Mouse (Mus musculus) MN1 (cell line): Measurements from ENCODE around the gene B3gat3.
A peak's percentile ranks its signal among the peaks of the same experiment; 100 is the strongest.
"Not testable (repeated sequence)": the region's sequence is repeated elsewhere in the genome, so short reads cannot be mapped to it uniquely, and the experiment has no call there.

Source experiments
- DNase-seq: peaks from one replicate; pipeline ENCODE4 v3.0.0-alpha.2; 2016; ENCODE audit warnings: low spot score

The B3gat3 gene

GRCm38 (mm10) chr19:8920073-8920736 is at the start of gene B3gat3:
Gene B3gat3, plus strand, starts transcription at chr19:8920374.
- peak; percentile 93 for DNase-seq

DNA sequence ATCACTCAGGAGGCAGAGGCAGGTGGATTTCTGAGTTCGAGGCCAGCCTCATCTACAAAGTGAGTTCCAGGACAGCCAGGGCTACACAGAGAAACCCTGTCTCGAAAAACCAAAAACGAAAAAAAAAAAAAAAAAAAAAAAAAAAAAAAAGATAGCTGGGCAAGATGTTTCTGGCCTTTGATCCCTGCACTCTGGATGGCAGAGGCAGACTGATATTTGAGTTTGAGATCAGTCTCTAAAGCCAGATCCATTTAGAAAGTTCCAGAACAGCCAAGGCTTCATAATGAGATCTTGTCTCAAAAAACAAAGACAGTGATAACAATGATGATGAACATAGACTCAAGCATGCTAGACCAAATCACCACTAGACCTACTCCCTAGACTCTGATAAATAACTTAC is 49.8 kb upstream of the B3gat3 start:
- DNase-seq: not testable (repeated sequence)

DNA sequence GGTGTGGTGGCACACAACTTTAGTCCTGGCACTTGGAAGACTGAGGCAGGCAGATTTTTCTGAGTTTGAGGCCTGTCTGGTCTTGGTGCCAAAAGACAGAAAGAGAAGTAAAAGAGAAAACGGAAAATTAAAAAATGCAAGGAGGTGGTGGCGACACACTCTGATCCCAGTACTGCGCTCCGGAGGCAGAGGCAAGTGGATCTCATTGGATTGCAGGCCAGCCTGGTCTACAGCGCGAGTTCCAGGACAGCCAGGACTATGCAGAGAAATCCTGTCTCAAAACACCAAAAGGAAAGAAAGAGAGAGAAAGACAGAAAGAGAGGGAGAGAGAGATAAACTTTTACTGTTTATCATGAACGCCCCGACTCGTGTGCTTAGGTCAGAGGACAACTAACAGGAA is 49.3 kb upstream of the B3gat3 start:
- no peak for DNase-seq

GRCm38 (mm10) chr19:8871267-8872186 is 48.6 kb upstream of the B3gat3 start, which contains the start of gene Ubxn1:
Gene Ubxn1, plus strand, starts transcription at chr19:8871496.
- DNase-seq: peak; percentile 92

DNA sequence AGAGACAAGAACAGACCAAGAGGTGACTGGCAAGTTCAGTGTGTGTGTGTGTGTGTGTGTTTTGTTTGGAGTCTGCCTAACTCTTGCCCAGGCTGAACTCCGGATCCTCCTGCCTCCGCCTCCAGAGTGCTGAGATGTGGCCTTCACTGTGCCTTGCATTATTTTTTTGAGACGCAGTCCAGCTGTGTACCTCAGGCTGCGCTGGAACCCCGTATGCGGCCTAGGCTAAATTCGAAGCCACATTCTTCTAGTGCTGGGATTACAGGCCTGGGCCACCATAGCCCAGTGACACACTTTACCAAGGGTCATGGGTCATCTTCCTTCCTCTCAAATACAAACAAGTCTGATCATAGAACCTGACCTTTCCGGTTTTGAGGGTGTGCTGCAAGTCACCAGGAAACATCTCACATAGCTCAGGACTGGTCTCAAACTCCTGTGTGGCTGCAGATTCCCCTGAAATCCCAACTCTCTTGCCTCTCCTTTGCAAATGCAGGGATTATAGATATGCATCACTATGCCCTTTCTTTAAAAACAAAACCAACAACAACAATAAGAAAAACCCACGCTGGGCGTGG is 47.8 kb upstream of the B3gat3 start:
- no peak for DNase-seq

DNA sequence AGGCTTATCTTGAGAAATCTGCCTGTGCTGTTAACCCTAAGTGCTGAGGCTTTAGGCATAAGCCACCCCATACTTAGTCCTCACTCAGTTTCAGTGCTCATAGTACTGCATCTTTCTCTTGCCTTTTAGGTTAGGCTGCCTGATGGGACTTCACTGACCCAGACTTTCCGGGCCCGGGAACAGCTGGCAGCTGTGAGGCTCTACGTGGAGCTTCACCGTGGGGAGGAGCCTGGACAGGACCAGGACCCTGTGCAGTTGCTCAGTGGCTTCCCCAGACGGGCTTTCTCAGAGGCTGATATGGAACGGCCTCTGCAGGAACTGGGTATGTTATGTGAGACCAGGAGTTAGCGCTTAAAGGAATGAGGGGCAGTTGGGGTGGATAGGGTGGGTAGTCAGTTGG is 45.1 kb upstream of the B3gat3 start:
- DNase-seq: no peak

- DNase-seq: peak; percentile 82
Measured at GRCm38 (mm10) chr19:8880311-8881033, 39.7 kb upstream of the B3gat3 start, which contains the start of gene Uqcc3. Gene Uqcc3, minus strand, starts transcription at chr19:8880923.

- no peak for DNase-seq
Measured at GRCm38 (mm10) chr19:8881034-8881392, 39.2 kb upstream of the B3gat3 start.

- no peak for DNase-seq
Measured at GRCm38 (mm10) chr19:8883616-8884015, 36.6 kb upstream of the B3gat3 start, which contains the start of the genes Lbhd1 and Gm49403. Gene Lbhd1, plus strand, starts transcription at chr19:8883732. Gene Gm49403, plus strand, starts transcription at chr19:8883930.

DNA sequence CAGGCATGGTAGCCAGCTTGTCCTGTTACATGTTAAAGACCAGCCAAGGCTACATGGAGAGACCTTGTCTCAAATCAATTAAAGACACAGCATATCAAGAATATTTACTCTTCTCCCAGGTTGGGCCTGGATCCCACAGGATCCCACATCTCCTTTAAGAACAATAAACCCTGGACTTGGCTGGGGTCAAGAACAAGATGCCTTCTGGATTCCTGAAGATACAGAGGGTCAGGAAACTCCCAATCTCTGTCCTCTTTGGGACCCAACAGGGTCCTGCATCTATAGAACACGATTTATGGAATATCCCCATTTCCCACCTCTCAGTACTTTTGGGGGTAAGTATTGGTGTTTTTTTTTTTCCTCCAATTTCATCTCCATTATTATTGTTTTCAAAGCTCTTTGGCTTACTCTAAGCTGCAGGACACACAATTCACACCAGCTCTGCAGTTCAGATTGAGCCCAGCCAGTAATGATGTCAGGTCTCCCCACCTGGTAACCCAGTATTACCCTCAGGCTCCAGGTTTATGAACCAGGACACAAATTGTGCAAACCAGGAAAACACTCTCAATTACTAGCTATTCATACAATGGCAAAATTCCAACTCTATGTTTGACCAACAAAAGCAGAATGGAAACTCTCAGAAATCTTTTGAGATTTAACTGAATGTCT is 33.1 kb upstream of the B3gat3 start:
- DNase-seq: no peak

DNA sequence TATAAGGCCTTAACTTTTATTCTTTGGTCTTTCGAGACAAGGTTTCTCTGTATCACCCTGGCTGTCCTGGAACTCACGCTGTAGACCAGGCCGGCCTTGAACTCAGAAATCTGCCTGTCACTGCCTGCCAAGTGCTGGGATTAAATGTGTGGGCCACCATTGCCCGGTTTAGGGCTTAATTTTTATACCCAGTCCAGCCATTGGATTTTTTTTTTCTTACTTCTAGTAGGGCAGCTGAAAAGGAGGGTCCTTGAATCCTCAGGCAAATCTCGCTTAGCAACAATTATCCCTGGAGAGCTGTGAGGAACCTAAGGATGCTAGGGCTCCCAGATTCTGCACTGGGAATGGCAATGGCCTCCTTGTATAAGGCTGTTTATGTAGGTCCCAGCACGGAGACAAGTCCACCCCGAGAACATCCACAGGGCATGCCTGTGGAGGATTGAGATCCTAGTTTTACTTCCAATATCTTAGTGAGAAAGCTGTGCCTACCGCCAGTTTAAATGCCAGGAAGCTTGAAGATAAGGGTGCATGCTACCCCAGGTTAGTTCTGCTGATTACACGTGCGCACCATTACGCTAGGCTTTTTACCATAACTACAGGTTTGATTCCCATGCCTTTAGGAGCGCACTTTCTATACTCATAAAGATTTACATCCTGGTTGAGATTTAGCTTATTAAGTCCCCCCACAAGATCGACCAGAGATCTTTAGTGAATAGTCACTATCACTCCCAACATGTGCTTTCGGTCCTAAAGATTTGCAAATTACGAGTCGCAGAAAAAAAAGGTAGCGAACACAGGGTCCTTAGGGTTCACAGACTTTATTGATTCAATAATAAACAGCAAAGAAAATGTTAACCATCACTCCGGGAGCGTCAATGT is 32.4 kb upstream of the B3gat3 start:
- DNase-seq: no peak

DNA sequence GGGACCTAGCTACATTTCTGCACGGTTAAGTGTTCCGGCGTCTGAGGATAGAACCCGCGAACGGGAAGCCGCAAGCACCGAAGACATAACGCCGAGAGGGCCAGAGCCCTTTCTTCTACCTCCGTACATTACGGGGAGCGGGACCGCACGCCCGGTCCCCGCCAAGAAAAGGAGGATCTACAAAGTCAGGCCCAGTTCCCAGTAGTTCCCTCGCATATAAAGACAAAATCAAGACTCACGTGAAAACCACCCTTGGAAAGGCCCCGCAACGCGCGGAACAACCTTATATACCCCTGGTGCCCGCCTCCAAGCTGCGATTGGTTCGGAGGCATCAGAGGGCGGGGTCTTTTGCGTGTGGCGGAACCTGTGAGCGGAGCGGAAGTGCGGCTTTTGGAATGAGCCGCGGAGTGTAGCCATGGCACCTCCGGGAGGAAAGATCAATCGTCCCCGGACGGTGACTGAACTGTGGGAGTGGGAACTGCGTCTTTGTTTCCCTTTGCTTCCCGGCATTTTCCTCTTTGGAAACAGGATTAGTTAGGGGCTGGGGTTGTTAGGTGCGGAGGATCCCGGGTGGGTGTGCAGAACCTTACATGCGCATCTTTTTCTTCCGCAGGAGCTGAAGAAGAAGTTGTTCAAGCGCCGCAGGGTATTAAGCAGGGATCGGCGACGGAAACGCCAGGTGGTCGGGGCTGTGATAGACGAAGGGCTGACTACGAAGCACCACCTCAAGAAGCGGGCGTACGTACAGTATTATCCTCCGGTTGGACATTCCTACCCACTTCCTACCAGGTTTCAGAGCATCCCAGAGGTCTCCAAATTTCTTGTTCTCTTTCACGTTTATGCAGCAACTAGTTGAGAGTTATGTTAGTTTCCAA is 31.4 kb upstream of the B3gat3 start, which contains the start of the genes 1810009A15Rik and Gm49416:
Gene 1810009A15Rik (plus strand): TSS at position 343 of the 875 bp plus-strand sequence.
Gene Gm49416 (plus strand): TSS at position 416 of the 875 bp plus-strand sequence.
- DNase-seq: peak; percentile 93

GRCm38 (mm10) chr19:8892829-8893766 is 27.1 kb upstream of the B3gat3 start, which contains the start of gene Ints5:
Gene Ints5, plus strand, starts transcription at chr19:8893005.
- DNase-seq: peak; percentile 85

DNA sequence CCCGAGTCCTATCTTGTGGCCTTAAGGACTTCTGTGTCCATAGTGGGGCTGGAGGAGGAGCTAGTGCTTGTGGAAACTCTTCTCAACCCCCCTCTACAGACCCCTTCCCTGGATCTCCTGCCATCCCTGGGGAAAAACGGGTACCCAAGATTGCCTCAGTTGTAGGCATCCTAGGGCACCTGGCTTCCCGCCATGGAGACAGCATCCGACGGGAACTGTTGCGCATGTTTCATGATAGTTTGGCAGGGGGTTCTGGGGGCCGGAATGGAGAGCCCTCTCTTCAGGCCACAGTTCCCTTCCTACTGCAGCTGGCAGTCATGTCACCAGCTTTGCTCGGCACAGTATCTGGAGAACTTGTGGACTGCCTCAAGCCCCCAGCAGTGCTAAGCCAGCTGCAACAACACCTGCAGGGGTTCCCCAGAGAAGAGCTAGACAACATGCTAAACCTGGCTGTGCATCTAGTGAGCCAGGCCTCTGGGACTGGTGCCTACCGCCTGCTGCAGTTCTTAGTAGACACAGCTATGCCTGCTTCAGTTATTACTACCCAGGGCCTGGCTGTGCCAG is 24.7 kb upstream of the B3gat3 start:
- no peak for DNase-seq

DNA sequence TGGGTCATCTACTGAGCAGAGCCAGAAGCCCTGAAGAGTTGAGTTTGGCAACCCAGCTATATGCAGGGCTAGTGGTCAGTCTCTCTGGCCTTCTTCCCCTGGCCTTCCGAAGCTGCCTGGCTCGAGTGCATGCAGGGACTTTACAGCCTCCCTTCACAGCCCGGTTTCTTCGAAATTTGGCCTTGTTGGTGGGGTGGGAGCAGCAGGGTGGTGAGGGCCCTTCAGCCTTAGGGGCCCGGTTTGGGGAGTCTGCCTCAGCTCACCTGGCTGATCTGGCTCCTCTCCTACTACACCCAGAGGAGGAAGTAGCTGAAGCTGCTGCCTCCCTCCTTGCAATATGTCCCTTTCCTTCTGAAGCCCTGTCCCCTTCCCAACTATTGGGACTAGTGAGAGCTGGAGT is 23.9 kb upstream of the B3gat3 start:
- not testable (repeated sequence) for DNase-seq

- peak; percentile 62 for DNase-seq
Measured at GRCm38 (mm10) chr19:8897211-8897864, 22.8 kb upstream of the B3gat3 start.
